Mouse (Mus musculus): ENCODE measurements around the gene Polr3g.

DNA sequence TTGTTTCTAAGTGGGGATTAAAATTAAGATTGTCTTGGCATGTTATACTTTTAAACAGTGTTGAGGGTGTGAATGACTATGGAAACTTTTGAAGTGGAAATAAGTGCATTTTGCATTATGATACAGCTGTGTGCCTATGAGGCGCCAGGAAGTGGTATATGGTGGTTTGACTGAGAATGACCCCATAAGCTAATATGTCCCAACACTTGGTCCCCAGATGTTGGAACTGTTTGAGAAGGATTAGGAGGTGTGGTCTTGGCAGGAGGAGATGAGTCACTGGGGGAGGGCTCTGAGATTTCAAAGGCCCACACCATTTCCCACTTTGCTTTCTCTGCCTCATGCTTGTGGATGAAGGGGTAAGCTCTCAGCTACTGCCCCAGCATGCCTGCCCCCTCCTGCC, 44.5 kb upstream of the Polr3g start:
- TF ChIP-seq POLR2A (IDR thresholded peaks at IDR 0.05; ENCODE audit: extremely low read depth, insufficient read depth, low read length) (no peak), CTCF (IDR thresholded peaks at IDR 0.05; ENCODE audit: low read depth, low read length) (no peak)

All from liver, adult 2 months (tissue).